Mouse (Mus musculus) liver, postnatal 0 days (tissue): Measurements from ENCODE around the gene Ehd4. TPM values are rescaled to one million over a fixed set of nuclear protein-coding genes. Genes with fewer than 3 reads are reported as not detected.

Experiments used
- ATAC-seq: fragments of 200-750 bp; cut with Nextera tagmentation; 2 replicates; pipeline ENCODE4 v1.8.0; 2017; ENCODE audit warnings: mild to moderate bottlenecking, moderate library complexity
- DNase-seq: peaks from one replicate; pipeline ENCODE4 v3.0.0-alpha.2; 2016
- H3K27ac ChIP-seq: fragments of 300-500 bp; sonication (generic); 2 replicates; pipeline ENCODE4 v1.5.1; 2014; ENCODE audit warnings: antibody characterized with exemption, moderate library complexity, mild to moderate bottlenecking, low read depth
- H3K27me3 ChIP-seq: fragments of 300-500 bp; sonication (generic); 2 replicates; pipeline ENCODE4 v1.6.1; 2014; ENCODE audit warnings: low read length, control low read depth, mixed read lengths; ENCODE audit not compliant: insufficient read depth
- H3K36me3 ChIP-seq: fragments of 300-500 bp; sonication (generic); replicated peaks from 2 replicates; pipeline ENCODE4 v1.6.1; 2014; ENCODE audit warnings: mild to moderate bottlenecking, control low read depth, low read length, moderate library complexity, mixed read lengths; ENCODE audit not compliant: insufficient read depth
- H3K4me1 ChIP-seq: fragments of 300-500 bp; sonication (generic); 2 replicates; pipeline ENCODE4 v1.6.1; 2014; ENCODE audit warnings: antibody characterized with exemption, mild to moderate bottlenecking, control low read depth; ENCODE audit not compliant: insufficient read depth
- H3K4me2 ChIP-seq: fragments of 300-500 bp; sonication (generic); 2 replicates; pipeline ENCODE4 v1.6.1; 2014; ENCODE audit warnings: low read depth, mild to moderate bottlenecking, low read length, moderate library complexity, mixed read lengths
- H3K4me3 ChIP-seq: fragments of 300-500 bp; sonication (generic); 2 replicates; pipeline ENCODE4 v1.5.1; 2014; ENCODE audit warnings: low read depth, low read length
- H3K9ac ChIP-seq: fragments of 300-500 bp; sonication (generic); replicated peaks from 2 replicates; pipeline ENCODE4 v1.6.1; 2014; ENCODE audit warnings: mild to moderate bottlenecking, moderate library complexity
- H3K9me3 ChIP-seq: fragments of 300-500 bp; sonication (generic); 2 replicates; pipeline ENCODE4 v1.6.1; 2016; ENCODE audit warnings: mild to moderate bottlenecking, control low read depth, low read length, mixed read lengths
- CTCF ChIP-seq: sonication (generic); IDR thresholded peaks from 2 replicates; pipeline ENCODE4 v1.5.1; 2016; ENCODE audit warnings: antibody characterized with exemption, low read depth
- EP300 ChIP-seq: IDR thresholded peaks from 2 replicates; pipeline ENCODE4 v1.6.1; 2016; ENCODE audit warnings: antibody characterized with exemption, low read depth, mild to moderate bottlenecking
- WGBS: fragments of 180-500 bp; shearing (Covaris S2); extraction: QIAGEN DNeasy Blood & Tissue Kit; methylation state at CpG from one replicate; pipeline ENCODE4 v1.1.7; 2014; ENCODE audit not compliant: insufficient replicate concordance; 5-methylcytosine and 5-hydroxymethylcytosine counted together
- polyA plus RNA-seq: library from polyadenylated mRNA; unstranded; fragments of >200 nt; fragmentation: Nextera tagmentation; extraction: Ambion mirVana; gene quantifications from 2 replicates; pipeline ENCODE4 v1.2.1, GENCODE M21; 2015

Gene Ehd4
- polyA plus RNA-seq, 1 experiment from 2014 or later = 29.2 TPM

DNA sequence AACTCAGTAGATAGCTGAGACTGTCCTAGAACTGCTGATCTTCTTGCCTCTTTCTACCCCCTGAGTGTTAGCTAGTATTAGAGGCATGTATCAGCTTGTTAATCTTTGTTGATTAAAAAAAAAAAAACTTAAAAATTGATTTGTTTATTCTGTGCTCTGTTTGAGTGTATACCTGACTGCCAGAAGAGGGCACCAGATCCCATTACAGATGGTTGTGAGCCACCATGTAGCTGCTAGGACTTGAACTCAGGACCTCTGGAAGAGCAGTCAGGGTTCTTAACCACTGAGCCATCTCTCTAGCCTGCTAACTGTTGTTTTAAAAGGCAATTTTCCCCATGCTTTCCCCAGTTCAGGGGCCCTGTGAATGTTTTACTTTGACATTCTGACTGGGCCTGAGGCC is 24.5 kb upstream of the Ehd4 start:
- no peak for ATAC-seq
- H3K36me3 ChIP-seq = no peaks in the 10 kb centered on the region
- H3K9ac ChIP-seq = no peak overlapping the region
- H3K4me1 ChIP-seq = no peaks in the 10 kb centered on the region
- DNase-seq = no peak
- H3K4me2 ChIP-seq = no peak overlapping the region
- H3K27ac ChIP-seq = no peak overlapping the region
- H3K27me3 ChIP-seq = no peaks in the 10 kb centered on the region
- no peak overlapping the region for H3K4me3 ChIP-seq
- TF ChIP-seq CTCF (peak; percentile 18; the same call in 1 of the 2 replicates), EP300 (no peak)
- H3K9me3 ChIP-seq = no peaks in the 10 kb centered on the region

DNA sequence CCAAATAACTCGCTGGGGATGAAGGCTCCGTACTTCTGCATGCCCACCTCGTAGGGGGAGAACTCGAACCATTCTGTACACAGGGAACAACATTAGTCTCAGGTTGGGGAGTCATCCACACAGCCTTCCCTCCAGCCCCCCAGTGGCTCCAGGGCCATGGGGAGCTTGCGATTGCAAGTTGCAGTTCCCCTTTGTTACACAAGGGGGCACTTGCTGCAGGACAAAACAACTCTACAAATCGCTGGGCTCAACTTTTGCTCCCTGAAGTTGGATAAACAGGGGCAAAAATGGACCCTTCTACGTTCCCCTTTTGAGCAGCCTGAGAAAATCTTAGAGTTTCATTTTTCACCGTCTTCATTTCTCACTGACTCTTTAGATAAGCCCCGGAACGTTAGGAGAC is 19.3 kb upstream of the Ehd4 start:
- no peaks in the 10 kb centered on the region for H3K36me3 ChIP-seq
- no peak overlapping the region for H3K27ac ChIP-seq
- H3K27me3 ChIP-seq = no peaks in the 10 kb centered on the region
- ATAC-seq = no peak
- WGBS = 26% methylated on average over 10 of the region's 10 CpGs
- TF ChIP-seq EP300 = no peak
- TF ChIP-seq CTCF = peak; percentile 82
- H3K4me2 ChIP-seq = no peak overlapping the region
- no peaks in the 10 kb centered on the region for H3K9me3 ChIP-seq
- H3K4me1 ChIP-seq = no peaks in the 10 kb centered on the region
- no peak overlapping the region for H3K4me3 ChIP-seq
- H3K9ac ChIP-seq = no peak overlapping the region
- DNase-seq = peak; percentile 59

DNA sequence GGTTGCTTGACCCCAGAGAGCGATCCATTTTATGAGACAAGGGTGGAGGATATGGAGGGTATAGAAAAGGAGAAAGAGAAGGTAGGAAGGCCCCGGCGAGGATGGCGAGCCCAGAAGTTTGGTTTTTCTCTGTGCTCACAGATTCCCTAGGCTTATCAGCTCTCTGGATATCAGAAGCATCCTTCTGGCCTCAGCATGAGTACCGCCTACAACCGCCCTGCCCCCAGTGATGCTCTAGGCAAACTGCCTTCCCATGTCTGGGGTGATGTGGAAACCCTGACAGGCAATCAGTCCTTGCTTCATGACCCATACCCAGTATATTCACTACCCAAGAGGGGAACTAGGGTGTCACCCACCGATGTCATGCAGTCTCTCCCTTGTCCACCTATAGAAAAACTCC is 17.0 kb upstream of the Ehd4 start:
- Histone ChIP-seq H3K9ac (no peak overlapping the region), H3K9me3 (no peaks in the 10 kb centered on the region), H3K4me3 (no peak overlapping the region), H3K27ac (no peak overlapping the region), H3K4me2 (no peak overlapping the region), H3K36me3 (no peaks in the 10 kb centered on the region), H3K27me3 (no peaks in the 10 kb centered on the region), H3K4me1 (no peaks in the 10 kb centered on the region)
- TF ChIP-seq EP300 (no peak), CTCF (no peak)
- ATAC-seq (no peak), DNase-seq (no peak)
- WGBS = 74% methylated on average over 7 of the region's 7 CpGs

DNA sequence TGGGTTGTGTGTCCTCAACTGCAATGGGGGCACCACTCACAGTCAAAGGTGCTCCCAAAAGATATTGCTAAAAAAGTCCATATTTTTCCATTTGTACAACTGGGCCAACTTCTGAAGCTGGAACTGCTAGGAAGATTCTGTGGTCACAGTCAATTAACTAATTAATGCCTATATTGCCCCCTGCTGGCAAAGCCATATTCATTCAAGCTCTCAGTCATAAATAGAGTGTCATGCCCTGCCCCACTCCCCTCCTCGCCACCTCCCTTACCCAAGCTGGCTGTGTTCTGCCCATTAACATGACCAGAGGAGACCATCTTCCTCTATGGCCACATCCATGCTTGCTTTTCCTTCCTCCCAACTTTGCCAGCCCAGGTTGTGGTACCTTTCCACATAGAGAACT is 16.3 kb upstream of the Ehd4 start:
- H3K27ac ChIP-seq = no peak overlapping the region
- no peaks in the 10 kb centered on the region for H3K27me3 ChIP-seq
- DNase-seq (peak; percentile 46), ATAC-seq (no peak)
- no peaks in the 10 kb centered on the region for H3K4me1 ChIP-seq
- WGBS = 22% methylated on average over 1 of the region's 1 CpGs
- TF ChIP-seq EP300 = no peak
- peak; percentile 67 for TF ChIP-seq CTCF
- no peaks in the 10 kb centered on the region for H3K9me3 ChIP-seq
- H3K36me3 ChIP-seq = no peaks in the 10 kb centered on the region
- H3K9ac ChIP-seq = no peak overlapping the region
- H3K4me3 ChIP-seq = no peak overlapping the region
- H3K4me2 ChIP-seq = no peak overlapping the region

DNA sequence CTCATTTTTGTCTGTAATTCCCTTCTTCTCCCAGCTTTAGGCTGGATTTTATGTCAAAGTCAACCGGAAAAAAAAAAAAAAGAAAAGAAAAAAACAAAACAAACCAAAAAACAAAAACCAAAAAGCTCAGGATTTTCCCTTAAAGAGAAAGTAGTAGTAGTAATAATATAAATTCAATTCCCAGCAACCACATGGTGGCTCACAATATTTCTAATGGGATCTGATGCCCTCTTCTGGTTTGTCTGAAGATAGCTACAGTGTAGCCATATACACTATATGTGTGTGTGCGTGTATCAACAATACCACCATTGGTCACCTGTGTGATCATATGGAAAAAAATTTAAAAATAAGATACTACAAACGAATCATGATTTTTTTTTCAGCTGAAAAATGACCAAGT is 15.0 kb upstream of the Ehd4 start:
- H3K4me2 ChIP-seq = no peak overlapping the region
- TF ChIP-seq CTCF (peak; percentile 48), EP300 (no peak)
- DNase-seq (no peak), ATAC-seq (no peak)
- H3K4me1 ChIP-seq = no peaks in the 10 kb centered on the region
- H3K9ac ChIP-seq = no peak overlapping the region
- H3K4me3 ChIP-seq = no peak overlapping the region
- H3K27ac ChIP-seq = no peak overlapping the region
- no peaks in the 10 kb centered on the region for H3K36me3 ChIP-seq
- 77% methylated on average over 3 of the region's 3 CpGs for WGBS
- H3K9me3 ChIP-seq = no peaks in the 10 kb centered on the region
- H3K27me3 ChIP-seq = no peaks in the 10 kb centered on the region

DNA sequence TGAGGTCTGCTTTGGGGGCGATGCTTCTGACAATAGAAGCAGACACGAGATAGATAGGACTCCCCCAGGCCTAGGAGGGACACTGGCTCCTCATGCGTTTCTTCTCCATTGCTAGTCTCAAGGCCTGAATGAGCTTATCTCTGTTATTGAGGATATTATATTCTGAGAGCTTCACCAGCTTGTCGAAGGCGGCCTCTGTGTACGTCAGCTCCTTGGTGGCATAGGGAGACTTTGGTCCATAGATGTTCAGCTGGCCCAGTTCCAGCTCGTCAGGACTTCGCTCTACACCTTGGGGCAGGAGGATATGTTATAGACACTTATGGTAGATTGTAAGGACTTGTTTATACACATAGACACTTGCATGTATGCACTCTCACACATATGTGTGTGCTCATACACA is 13.4 kb upstream of the Ehd4 start:
- Histone ChIP-seq H3K36me3 (no peaks in the 10 kb centered on the region), H3K4me1 (no peaks in the 10 kb centered on the region), H3K4me3 (no peak overlapping the region), H3K9me3 (no peaks in the 10 kb centered on the region), H3K9ac (no peak overlapping the region), H3K4me2 (no peak overlapping the region), H3K27me3 (no peaks in the 10 kb centered on the region), H3K27ac (no peak overlapping the region)
- DNase-seq (no peak), ATAC-seq (no peak)
- TF ChIP-seq CTCF (no peak), EP300 (no peak)
- 83% methylated on average over 8 of the region's 8 CpGs for WGBS

DNA sequence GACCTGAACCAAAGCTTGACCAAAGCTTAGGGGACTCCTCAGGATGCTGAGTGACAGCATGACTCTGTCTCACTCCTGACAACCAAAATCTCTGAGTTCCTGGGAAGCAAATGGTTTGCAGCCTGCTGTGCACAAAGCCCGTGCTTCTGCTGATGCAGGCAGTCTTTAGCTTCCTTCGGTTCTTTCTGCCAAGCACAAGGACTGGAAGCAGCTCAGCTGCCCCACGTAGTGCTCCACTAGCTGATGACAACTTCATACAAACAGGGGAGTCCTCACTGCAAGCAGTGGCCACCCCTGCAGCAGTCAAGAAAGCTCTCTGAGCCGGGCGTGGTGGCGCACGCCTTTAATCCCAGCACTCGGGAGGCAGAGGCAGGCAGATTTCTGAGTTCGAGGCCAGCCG is 11.1 kb upstream of the Ehd4 start:
- no peak overlapping the region for H3K4me2 ChIP-seq
- H3K9me3 ChIP-seq = no peaks in the 10 kb centered on the region
- H3K27me3 ChIP-seq = no peaks in the 10 kb centered on the region
- TF ChIP-seq EP300 = no peak
- no peak for TF ChIP-seq CTCF
- no peak overlapping the region for H3K27ac ChIP-seq
- ATAC-seq = no peak
- no peak overlapping the region for H3K9ac ChIP-seq
- WGBS = 69% methylated on average over 10 of the region's 10 CpGs
- no peak for DNase-seq
- no peak overlapping the region for H3K4me3 ChIP-seq
- no peaks in the 10 kb centered on the region for H3K4me1 ChIP-seq
- H3K36me3 ChIP-seq = no peaks in the 10 kb centered on the region
